Mouse (Mus musculus): ENCODE measurements around the gene Kif24.

DNA sequence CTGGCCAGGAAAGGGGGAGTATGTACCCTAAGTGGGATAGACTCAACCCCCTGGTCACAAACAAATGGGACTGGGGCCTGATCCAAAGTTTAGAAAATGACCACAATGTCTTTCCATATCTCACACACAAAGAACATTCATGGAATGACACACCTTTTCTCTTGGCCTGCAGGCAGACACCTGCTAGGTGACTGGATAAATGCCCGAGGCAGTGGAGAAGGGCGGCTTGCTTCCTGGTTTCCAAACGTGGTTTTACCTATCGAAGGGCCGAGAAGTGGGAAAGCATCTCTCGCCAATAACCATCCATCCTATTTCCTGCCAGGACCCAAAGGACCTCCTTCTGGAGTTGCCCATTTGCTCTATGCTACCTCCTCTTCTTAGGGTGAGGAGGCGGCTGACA lies 28.3 kb upstream of the Kif24 start:
- no peak for TF ChIP-seq EP300 (IDR thresholded peaks at IDR 0.05)
- no peak for TF ChIP-seq CTCF (IDR thresholded peaks at IDR 0.05)

All from lung, postnatal 0 days (tissue).